Mouse (Mus musculus) midbrain, embryonic 16.5 days (tissue): ENCODE results near the gene Agtpbp1. TPM values are rescaled to one million over a fixed set of nuclear protein-coding genes. Genes with fewer than 3 reads are reported as not detected.

Experiments used
- ATAC-seq: fragments of 200-750 bp; cut with Nextera tagmentation; 2 replicates; pipeline ENCODE4 v1.8.0; 2017; ENCODE audit warnings: moderate TSS enrichment
- H3K27ac ChIP-seq: fragments of 300-500 bp; sonication (generic); 2 replicates; pipeline ENCODE4 v1.5.1; 2014; ENCODE audit warnings: mild to moderate bottlenecking, low read length, mixed read lengths
- H3K27me3 ChIP-seq: fragments of 300-500 bp; sonication (generic); 2 replicates; pipeline ENCODE4 v1.6.1; 2014; ENCODE audit warnings: low read depth, low read length, mixed read lengths; ENCODE audit not compliant: control insufficient read depth, insufficient read depth
- H3K36me3 ChIP-seq: fragments of 300-500 bp; sonication (generic); 2 replicates; pipeline ENCODE4 v1.6.1; 2014; ENCODE audit warnings: mild to moderate bottlenecking, low read length, moderate library complexity, mixed read lengths; ENCODE audit not compliant: control insufficient read depth, insufficient read depth
- H3K4me1 ChIP-seq: fragments of 300-500 bp; sonication (generic); 2 replicates; pipeline ENCODE4 v1.6.1; 2014; ENCODE audit warnings: mild to moderate bottlenecking, low read length, mixed read lengths; ENCODE audit not compliant: control insufficient read depth, insufficient read depth
- H3K4me2 ChIP-seq: fragments of 300-500 bp; sonication (generic); 2 replicates; pipeline ENCODE4 v1.6.1; 2014; ENCODE audit warnings: mild to moderate bottlenecking, low read length, mixed read lengths
- H3K4me3 ChIP-seq: fragments of 300-500 bp; sonication (generic); 2 replicates; pipeline ENCODE4 v1.5.1; 2014; ENCODE audit warnings: low read depth, mild to moderate bottlenecking, low read length, moderate library complexity, mixed read lengths
- H3K9ac ChIP-seq: fragments of 300-500 bp; sonication (generic); 2 replicates; pipeline ENCODE4 v1.6.1; 2014; ENCODE audit warnings: low read depth, low read length, mixed read lengths
- H3K9me3 ChIP-seq: fragments of 300-500 bp; sonication (generic); replicated peaks from 2 replicates; pipeline ENCODE4 v1.6.1; 2014; ENCODE audit warnings: mild to moderate bottlenecking, low read length, mixed read lengths; ENCODE audit not compliant: control insufficient read depth, poor library complexity, severe bottlenecking
- WGBS: fragments of 180-500 bp; shearing (Covaris S2); extraction: QIAGEN DNeasy Blood & Tissue Kit; methylation state at CpG from one replicate; pipeline ENCODE4 v1.1.7; 2014; 5-methylcytosine and 5-hydroxymethylcytosine counted together
- polyA plus RNA-seq: library from polyadenylated mRNA; unstranded; fragments of >200 nt; fragmentation: Nextera tagmentation; extraction: Ambion mirVana; gene quantifications from 2 replicates; pipeline ENCODE4 v1.2.1, GENCODE M21; 2015

Agtpbp1 gene
- polyA plus RNA-seq, 1 experiment from 2014 or later: 76.0 TPM

DNA sequence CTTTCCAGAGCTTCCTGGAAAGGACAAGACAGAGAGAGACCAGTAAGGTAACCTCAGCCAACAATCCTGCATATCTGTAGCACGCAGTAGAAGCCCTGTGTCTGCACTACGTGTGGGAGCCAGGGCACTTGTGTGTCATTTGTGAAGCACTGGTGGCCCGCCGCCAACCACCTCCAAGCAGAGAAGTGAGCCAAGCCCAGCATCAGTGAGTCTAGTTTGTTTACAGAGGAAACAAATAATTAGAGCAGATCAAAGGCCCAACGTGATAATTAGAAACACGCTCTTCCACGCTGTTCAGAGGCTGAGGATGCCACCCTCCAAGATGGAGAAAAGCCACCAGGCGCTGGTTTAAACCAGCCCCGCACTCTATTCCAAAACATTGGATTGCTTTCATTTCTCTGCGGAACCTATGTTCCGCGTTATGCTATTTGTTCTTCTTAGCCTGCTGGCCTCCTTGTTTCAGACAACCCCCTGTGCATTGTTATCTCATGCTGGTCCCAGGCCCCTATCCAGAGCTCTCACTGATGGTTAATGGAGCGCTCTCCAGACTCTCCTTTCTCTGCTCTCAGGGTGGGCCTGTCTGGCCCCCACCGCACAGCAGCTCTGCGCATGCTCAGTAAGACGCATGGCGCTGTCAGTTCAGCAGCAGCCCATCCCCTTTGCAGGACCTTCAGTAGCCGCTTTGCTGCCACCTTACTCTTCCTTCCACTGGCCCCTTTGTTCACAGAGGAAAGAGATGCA is 153.7 kb downstream of the Agtpbp1 start:
- no peaks in the 10 kb centered on the region for H3K36me3 ChIP-seq
- 72% methylated on average over 18 of the region's 18 CpGs for WGBS
- H3K9me3 ChIP-seq: no peaks in the 10 kb centered on the region
- peak overlapping the region; percentile 69 for H3K27ac ChIP-seq
- H3K4me1 ChIP-seq: no peaks in the 10 kb centered on the region
- H3K4me2 ChIP-seq: peak overlapping the region; percentile 25
- no peaks in the 10 kb centered on the region for H3K27me3 ChIP-seq
- H3K4me3 ChIP-seq: no peak overlapping the region
- no peak overlapping the region for H3K9ac ChIP-seq
- peak; percentile 69 for ATAC-seq

DNA sequence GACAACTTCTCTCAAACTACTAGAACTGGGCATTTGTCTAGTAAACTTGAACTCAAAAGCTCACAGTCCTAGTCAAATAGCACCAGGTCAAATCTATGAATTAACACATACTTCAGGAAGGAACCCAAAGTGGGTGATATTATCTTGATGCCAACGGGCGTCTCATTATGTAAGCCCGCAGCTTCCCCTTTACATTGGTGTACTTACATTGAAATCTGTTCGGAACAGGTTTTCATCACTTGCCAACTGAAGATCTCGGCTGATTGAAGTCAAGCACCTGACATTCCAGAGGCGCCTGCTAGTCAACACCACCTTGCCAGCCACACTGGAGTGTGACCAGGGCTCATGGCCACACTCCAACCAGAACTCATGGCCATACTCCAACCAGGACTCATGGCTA is 155.7 kb downstream of the Agtpbp1 start:
- Histone ChIP-seq H3K4me2 (no peak overlapping the region), H3K9ac (no peak overlapping the region), H3K27me3 (no peaks in the 10 kb centered on the region), H3K4me3 (no peak overlapping the region), H3K9me3 (no peaks in the 10 kb centered on the region), H3K36me3 (no peaks in the 10 kb centered on the region), H3K4me1 (no peaks in the 10 kb centered on the region), H3K27ac (no peak overlapping the region)
- no peak for ATAC-seq
- WGBS: 93% methylated on average over 6 of the region's 6 CpGs

DNA sequence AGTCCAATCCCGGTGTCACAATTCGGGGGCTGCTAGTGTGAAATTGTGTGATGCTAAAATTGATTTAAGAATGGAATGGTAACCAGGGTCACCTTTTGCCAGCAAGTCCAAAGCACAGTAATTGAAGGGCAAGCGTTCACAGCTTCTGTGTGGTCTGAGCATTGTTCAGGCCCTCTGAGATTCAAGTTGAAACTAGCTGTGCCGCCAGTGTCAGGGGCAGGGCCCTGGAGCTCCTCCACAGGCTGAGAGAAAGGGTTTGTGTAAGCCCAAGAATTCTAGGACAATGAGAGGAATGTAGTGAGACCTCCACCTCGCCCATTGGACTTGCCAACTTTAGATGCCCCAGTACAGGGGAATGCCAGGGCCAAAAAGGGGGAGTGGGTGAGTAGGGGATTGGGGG is 161.2 kb downstream of the Agtpbp1 start:
- WGBS: 52% methylated on average over 5 of the region's 5 CpGs
- Histone ChIP-seq H3K9me3 (no peaks in the 10 kb centered on the region), H3K4me1 (no peaks in the 10 kb centered on the region), H3K36me3 (no peaks in the 10 kb centered on the region), H3K4me3 (no peak overlapping the region), H3K27me3 (no peaks in the 10 kb centered on the region), H3K4me2 (no peak overlapping the region), H3K9ac (no peak overlapping the region), H3K27ac (no peak overlapping the region)
- ATAC-seq: no peak

GRCm38 (mm10) chr13:59416530-59417230 is 168.3 kb downstream of the Agtpbp1 start:
- Histone ChIP-seq H3K4me3 (no peak overlapping the region), H3K9ac (no peak overlapping the region), H3K27me3 (no peaks in the 10 kb centered on the region), H3K36me3 (no peaks in the 10 kb centered on the region), H3K4me2 (no peak overlapping the region), H3K27ac (no peak overlapping the region), H3K9me3 (no peaks in the 10 kb centered on the region), H3K4me1 (0 out of 2 replicates have a peak, but pooled peaks cover 2% of the 10 kb centered on the region)
- no peak for ATAC-seq
- 83% methylated on average over 15 of the region's 15 CpGs for WGBS

DNA sequence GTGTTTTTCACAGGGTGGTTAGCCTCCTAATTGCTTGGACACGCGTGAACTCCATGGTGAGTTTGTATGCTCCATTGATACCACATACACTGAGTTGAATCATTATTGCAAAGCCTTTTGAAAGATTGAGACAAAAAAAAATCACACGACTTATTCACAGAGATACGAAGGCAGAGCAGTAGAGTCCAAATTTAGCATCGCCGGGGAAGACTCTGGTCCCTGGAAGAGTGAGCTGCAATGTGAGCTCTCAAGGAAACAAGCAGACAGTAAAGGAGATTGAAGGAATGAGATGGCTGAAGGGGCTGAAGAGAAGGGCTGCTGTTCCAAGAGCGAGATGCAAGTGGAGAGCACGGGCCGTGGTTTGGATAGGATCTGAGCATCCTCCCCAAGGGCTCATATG is 171.1 kb downstream of the Agtpbp1 start:
- H3K4me2 ChIP-seq: no peak overlapping the region
- 0 out of 2 replicates have a peak, but pooled peaks cover 2% of the 10 kb centered on the region for H3K4me1 ChIP-seq
- no peak for ATAC-seq
- H3K4me3 ChIP-seq: no peak overlapping the region
- H3K9ac ChIP-seq: no peak overlapping the region
- no peaks in the 10 kb centered on the region for H3K9me3 ChIP-seq
- H3K27ac ChIP-seq: no peak overlapping the region
- no peaks in the 10 kb centered on the region for H3K27me3 ChIP-seq
- H3K36me3 ChIP-seq: no peaks in the 10 kb centered on the region
- 84% methylated on average over 9 of the region's 9 CpGs for WGBS

DNA sequence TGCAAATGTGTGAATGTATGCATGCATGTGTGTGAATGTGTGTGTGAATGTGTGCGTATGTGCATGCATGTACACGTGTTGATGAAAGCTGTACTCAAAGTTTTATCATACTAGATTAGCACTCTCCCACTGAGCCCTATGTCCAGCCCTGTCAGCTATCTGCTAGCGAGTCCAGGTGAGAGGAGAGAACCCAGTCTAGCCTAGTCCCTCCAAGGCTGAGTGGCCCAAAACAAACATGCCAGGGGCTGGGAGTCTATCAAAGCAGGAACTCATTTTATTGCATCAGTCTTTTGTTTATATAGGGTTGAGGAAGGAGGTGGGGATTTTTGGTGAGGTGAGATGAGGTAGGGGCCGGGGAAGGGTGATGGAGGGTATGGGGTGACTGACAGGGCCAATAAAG is 172.4 kb downstream of the Agtpbp1 start:
- Histone ChIP-seq H3K36me3 (no peaks in the 10 kb centered on the region), H3K27me3 (no peaks in the 10 kb centered on the region), H3K4me2 (no peak overlapping the region), H3K4me3 (no peak overlapping the region), H3K9ac (no peak overlapping the region), H3K4me1 (0 out of 2 replicates have a peak, but pooled peaks cover 2% of the 10 kb centered on the region), H3K27ac (no peak overlapping the region), H3K9me3 (no peaks in the 10 kb centered on the region)
- ATAC-seq: no peak
- 91% methylated on average over 4 of the region's 4 CpGs for WGBS

- Histone ChIP-seq H3K9me3 (no peaks in the 10 kb centered on the region), H3K27me3 (no peaks in the 10 kb centered on the region), H3K27ac (no peak overlapping the region), H3K4me3 (no peak overlapping the region), H3K4me1 (peaks cover 12% of the 10 kb centered on the region), H3K9ac (no peak overlapping the region), H3K4me2 (no peak overlapping the region), H3K36me3 (no peaks in the 10 kb centered on the region)
- ATAC-seq: no peak
- WGBS: 94% methylated on average over 6 of the region's 6 CpGs
Observed at GRCm38 (mm10) chr13:59407182-59407581, 177.8 kb downstream of the Agtpbp1 start.

- peak; percentile 84 for ATAC-seq
- Histone ChIP-seq H3K9ac (no peak overlapping the region), H3K4me1 (peaks cover 16% of the 10 kb centered on the region), H3K9me3 (no peaks in the 10 kb centered on the region), H3K36me3 (no peaks in the 10 kb centered on the region), H3K27me3 (no peaks in the 10 kb centered on the region), H3K4me3 (no peak overlapping the region), H3K27ac (peak overlapping the region; percentile 77), H3K4me2 (no peak overlapping the region)
- WGBS: 33% methylated on average over 14 of the region's 14 CpGs
Observed at GRCm38 (mm10) chr13:59402026-59402775, 182.8 kb downstream of the Agtpbp1 start.

DNA sequence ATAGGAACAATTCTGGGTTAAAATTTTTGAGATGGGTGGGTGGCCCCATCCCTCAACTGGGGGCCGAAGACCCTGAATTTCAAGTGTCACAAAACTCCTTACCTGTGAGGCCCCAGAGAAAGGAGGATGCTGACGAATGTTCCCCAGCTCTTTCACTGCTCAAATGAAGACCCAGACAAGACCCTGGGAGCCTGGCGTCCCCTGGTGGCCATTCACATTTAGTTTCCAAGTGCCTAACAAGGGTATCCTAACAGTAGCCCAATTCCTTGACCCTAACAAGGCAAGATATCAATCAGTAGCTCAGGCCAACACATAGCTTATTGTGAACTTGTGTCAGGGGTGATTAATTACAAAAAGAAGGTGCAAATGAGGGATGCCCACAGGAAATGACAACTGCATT is 187.5 kb downstream of the Agtpbp1 start:
- ATAC-seq: no peak

More for the DNA sequence above, 187.5 kb downstream of the Agtpbp1 start:
- Histone ChIP-seq H3K9ac (no peak overlapping the region), H3K27me3 (no peaks in the 10 kb centered on the region), H3K4me1 (peaks cover 8% of the 10 kb centered on the region), H3K36me3 (no peaks in the 10 kb centered on the region), H3K9me3 (no peaks in the 10 kb centered on the region), H3K4me3 (no peak overlapping the region), H3K4me2 (no peak overlapping the region), H3K27ac (no peak overlapping the region)
- 26% methylated on average over 3 of the region's 3 CpGs for WGBS
